Mouse (Mus musculus) layer of hippocampus, postnatal 14 days (tissue): ENCODE results near the gene Ctdnep1. TPM values are rescaled to one million over a fixed set of nuclear protein-coding genes. Genes with fewer than 3 reads are reported as not detected.
"Not testable (repeated sequence)": the region's sequence is repeated elsewhere in the genome, so short reads cannot be mapped to it uniquely, and the experiment has no call there.

Source experiments
- DNase-seq, 2 experiments: peaks; one replicate each; pipeline ENCODE4 v3.0.0; 2021 to 2022; ENCODE audit warnings: low spot score in 2 of 2, mixed read lengths in 1 of 2
- total RNA-seq, 2 experiments: library from RNA; stranded (reverse); gene quantifications; 2 replicates each; pipeline ENCODE4 v1.2.3; 2021

The Ctdnep1 gene
- total RNA-seq, 2 experiments from 2014 or later, result 108 to 115 TPM

GRCm38 (mm10) chr11:69948763-69949150 lies 32.2 kb upstream of the Ctdnep1 start:
- DNase-seq, result peak; percentile 77 to 78

- DNase-seq, result no peak
Measured at GRCm38 (mm10) chr11:69950807-69951459, 30.0 kb upstream of the Ctdnep1 start.

- no peak for DNase-seq
Measured at GRCm38 (mm10) chr11:69952274-69952673, 28.7 kb upstream of the Ctdnep1 start.

DNA sequence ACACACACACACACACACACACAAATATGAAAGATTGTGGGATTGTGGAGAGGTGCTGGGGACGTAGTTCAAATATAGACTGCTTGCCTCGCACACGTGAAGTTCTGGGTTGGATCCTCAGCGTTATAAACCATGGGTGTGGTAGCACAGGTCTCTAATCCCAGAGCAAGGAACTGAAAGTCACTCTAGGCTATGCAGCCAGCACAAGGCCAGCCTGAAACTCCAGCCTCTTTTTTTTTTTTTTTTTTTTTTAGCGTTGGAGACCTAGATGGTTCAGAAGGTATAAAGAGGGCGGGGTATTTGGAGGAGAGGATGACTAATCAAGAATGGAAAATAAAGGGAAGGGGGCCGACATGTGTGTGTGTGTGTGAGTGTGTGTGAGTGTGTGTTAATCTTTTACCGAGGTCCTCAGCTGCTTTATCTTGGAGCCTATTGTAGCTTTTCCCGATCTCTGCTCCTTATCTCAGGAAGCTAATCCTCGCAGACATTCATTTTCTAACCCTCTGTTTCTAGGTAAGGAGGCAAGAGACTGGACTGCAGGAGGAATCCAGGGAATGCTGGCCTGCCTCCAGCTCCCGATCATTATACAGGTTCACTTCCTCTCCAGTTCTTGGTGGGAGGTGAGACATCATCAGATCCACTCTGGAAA lies 27.6 kb upstream of the Ctdnep1 start:
- no peak for DNase-seq

- DNase-seq, result not testable (repeated sequence)
Measured at GRCm38 (mm10) chr11:69955618-69956017, 25.3 kb upstream of the Ctdnep1 start.

- DNase-seq, result no peak
Measured at GRCm38 (mm10) chr11:69956218-69956617, 24.7 kb upstream of the Ctdnep1 start.

- DNase-seq, result no peak
Measured at GRCm38 (mm10) chr11:69960616-69961015, 20.3 kb upstream of the Ctdnep1 start.

- no peak for DNase-seq
Measured at GRCm38 (mm10) chr11:69961841-69962240, 19.1 kb upstream of the Ctdnep1 start.

- DNase-seq, result no peak
Measured at GRCm38 (mm10) chr11:69964650-69965270, 16.2 kb upstream of the Ctdnep1 start, which contains the start of gene Cldn7. Cldn7 (plus strand) TSS chr11:69964779.

- DNase-seq, result no peak
Measured at GRCm38 (mm10) chr11:69965271-69966005, 15.5 kb upstream of the Ctdnep1 start.

- no peak for DNase-seq
Measured at GRCm38 (mm10) chr11:69966006-69966859, 14.7 kb upstream of the Ctdnep1 start.

- DNase-seq, result no peak
Measured at GRCm38 (mm10) chr11:69966860-69967517, 14.0 kb upstream of the Ctdnep1 start.

DNA sequence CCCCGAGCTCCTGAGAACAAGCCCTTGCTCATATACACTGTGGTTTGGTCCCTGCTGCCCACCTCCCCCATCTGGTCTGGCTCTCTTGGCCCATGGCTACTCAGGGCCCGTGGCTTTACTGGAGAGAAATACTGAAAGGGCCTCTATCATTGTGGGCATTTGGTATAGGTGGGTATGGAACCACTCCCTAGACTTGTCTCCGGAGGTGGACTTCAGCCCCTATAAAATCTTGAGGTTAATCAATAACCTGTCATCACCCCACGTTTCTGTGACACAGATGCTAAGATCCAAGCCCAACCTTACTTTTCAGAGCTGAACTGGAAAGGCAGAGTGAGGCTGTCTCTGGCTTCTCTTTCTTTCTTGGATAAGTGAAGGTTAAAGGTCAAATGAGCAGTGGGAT lies 12.2 kb upstream of the Ctdnep1 start:
- no peak for DNase-seq

GRCm38 (mm10) chr11:69970222-69970621 lies 10.7 kb upstream of the Ctdnep1 start:
- no peak for DNase-seq

DNA sequence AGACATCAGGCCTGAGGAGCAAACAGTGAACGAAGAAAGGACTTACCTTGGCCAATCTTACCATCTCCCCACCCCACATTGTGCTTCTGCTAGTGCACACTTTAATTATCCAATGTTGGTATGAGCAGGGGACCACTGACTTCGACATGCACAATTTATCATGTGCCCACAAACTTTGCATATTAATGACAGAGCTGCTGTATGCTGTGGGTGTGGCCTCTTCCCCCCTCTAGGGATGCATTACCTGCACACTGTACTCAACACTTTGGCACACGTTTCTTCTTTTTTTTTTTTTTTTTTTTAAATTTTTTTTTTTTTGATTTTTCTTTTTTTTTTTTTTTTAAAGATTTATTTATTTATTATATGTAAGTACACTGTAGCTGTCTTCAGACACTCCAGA lies 10.2 kb upstream of the Ctdnep1 start:
- no peak for DNase-seq

- DNase-seq, result no peak
Measured at GRCm38 (mm10) chr11:69974907-69975306, 6.0 kb upstream of the Ctdnep1 start.

DNA sequence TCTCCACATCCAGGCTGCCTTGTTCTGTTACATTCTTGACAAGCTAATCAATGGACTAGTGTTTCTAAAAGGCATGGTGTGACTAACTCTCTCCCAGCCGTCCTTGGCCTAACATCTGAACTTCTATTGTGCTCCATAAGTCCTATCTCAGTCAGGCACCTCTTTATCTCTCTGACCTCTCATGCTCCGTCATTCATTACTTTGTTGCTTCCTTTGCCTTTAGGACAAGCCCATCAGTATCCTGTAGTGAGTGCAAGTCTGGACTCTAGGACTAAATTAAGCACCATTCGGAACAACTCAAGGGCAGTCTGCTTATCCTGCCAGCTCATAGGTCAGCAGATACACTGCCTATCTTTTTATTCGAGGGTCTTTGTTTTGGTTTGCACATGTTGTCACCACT lies 4.7 kb upstream of the Ctdnep1 start:
- DNase-seq, result no peak

- no peak for DNase-seq
Measured at GRCm38 (mm10) chr11:69979827-69980195, 1.1 kb upstream of the Ctdnep1 start.

DNA sequence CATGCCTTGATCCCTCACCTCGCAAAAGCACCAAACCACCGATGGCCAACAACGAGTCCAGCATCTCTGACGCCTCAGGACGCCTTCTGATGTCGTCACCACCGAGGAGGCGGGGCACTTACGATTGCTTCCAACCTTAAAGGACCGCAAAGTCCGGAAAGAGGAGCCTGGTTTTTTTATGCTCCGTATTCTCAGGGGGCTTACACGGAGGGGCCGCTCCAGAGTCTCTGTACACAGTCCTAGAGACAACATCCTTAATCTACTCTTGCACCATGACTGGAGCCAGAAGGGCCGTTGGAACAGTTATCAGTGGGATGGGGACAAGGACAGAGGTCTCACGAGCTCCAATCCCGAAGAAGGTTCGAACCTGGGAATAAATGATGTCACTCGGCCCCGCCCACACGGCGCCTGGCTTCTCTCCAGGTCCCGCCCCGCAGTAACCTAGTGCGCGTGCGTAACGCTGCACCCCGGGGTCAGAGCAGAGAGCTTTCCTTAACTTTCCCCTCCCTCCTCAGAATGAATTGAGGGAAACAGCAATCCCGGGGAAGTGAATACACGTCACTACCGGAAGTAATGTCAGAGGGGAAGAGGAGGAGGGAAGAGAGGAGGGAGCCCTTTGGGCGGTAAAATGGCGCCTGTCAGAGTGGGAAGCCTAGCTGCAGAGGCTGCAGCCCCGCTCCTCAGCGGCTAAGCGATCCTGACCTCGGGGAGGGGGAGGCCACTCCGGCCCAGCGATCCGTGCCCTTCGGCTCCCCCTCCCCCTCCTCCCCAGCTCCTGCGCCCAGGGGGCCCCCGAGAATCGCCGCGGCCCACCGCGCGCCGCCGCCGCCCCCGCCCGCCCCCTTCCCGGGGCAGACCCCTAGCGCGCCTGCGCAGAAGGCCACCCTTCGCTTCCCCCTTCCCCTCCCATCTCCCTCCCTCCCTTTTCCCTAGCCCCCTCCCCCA lies 488 bp upstream of the Ctdnep1 start:
- DNase-seq, result peak; percentile 100
